Mouse (Mus musculus) liver, adult (tissue): ENCODE measurements around the gene Cobl.

Source experiments
- GATA4 ChIP-seq: IDR thresholded peaks from 2 replicates; pipeline ENCODE4 v1.6.1; 2014; ENCODE audit warnings: mild to moderate bottlenecking, low read length; ENCODE audit not compliant: insufficient replicate concordance

The Cobl gene

GRCm38 (mm10) chr11:12309423-12310023 lies 155.2 kb downstream of the Cobl start:
- no peak for TF ChIP-seq GATA4

GRCm38 (mm10) chr11:12304879-12305278 lies 159.9 kb downstream of the Cobl start:
- TF ChIP-seq GATA4 = no peak

- TF ChIP-seq GATA4 = no peak
Measured at GRCm38 (mm10) chr11:12299701-12300446, 164.9 kb downstream of the Cobl start.

- TF ChIP-seq GATA4 = no peak
Measured at GRCm38 (mm10) chr11:12291654-12291935, 173.2 kb downstream of the Cobl start.

- TF ChIP-seq GATA4 = no peak
Measured at GRCm38 (mm10) chr11:12290911-12291653, 173.7 kb downstream of the Cobl start.

- TF ChIP-seq GATA4 = no peak
Measured at GRCm38 (mm10) chr11:12285319-12286021, 179.3 kb downstream of the Cobl start.

- TF ChIP-seq GATA4 = no peak
Measured at GRCm38 (mm10) chr11:12280711-12281110, 184.0 kb downstream of the Cobl start.

- no peak for TF ChIP-seq GATA4
Measured at GRCm38 (mm10) chr11:12274276-12274675, 190.5 kb downstream of the Cobl start.

- no peak for TF ChIP-seq GATA4
Measured at GRCm38 (mm10) chr11:12273726-12274125, 191.0 kb downstream of the Cobl start.

- no peak for TF ChIP-seq GATA4
Measured at GRCm38 (mm10) chr11:12258411-12258810, 206.3 kb downstream of the Cobl start.

GRCm38 (mm10) chr11:12257324-12258118 lies 207.2 kb downstream of the Cobl start:
- TF ChIP-seq GATA4 = no peak

GRCm38 (mm10) chr11:12245327-12245915 lies 219.3 kb downstream of the Cobl start:
- no peak for TF ChIP-seq GATA4

- no peak for TF ChIP-seq GATA4
Measured at GRCm38 (mm10) chr11:12236341-12236740, 228.4 kb downstream of the Cobl start.

- no peak for TF ChIP-seq GATA4
Measured at GRCm38 (mm10) chr11:12234876-12235275, 229.9 kb downstream of the Cobl start.
